In genomic region chr8:106893481-106894156, GRCm38 (mm10) we compare ENCODE assay signal across 8 mouse cellular contexts. TPM values are rescaled to one million over a fixed set of nuclear protein-coding genes. Genes with fewer than 3 reads are reported as not detected.
DNase-seq lines count a peak whose midpoint lies in the region; ATAC-seq and TF ChIP-seq lines count a peak whose summit lies in the region.

Gene Utp4 (plus strand): TSS chr8:106893636.

- H3K9me3 ChIP-seq in ES-E14 (ENCODE audit: control insufficient read depth, insufficient read depth, low read depth, low read length) = no peaks in the 10 kb centered on the region
- no peaks in the 10 kb centered on the region for H3K9me3 ChIP-seq in forebrain, embryonic 12.5 days
- H3K9me3 ChIP-seq in heart, embryonic 16.5 days (replicated peaks; ENCODE audit: control insufficient read depth, low read length) = no peaks in the 10 kb centered on the region
- H3K9me3 ChIP-seq in liver, postnatal 0 days (ENCODE audit: low read length) = no peaks in the 10 kb centered on the region
- no peaks in the 10 kb centered on the region for H3K9me3 ChIP-seq in neural tube, embryonic 13.5 days

- no peaks in the 10 kb centered on the region for H3K27me3 ChIP-seq in forebrain, embryonic 12.5 days
- no peaks in the 10 kb centered on the region for H3K27me3 ChIP-seq in heart, embryonic 16.5 days (ENCODE audit: control insufficient read depth, insufficient read depth, low read length)
- no peaks in the 10 kb centered on the region for H3K27me3 ChIP-seq in liver, postnatal 0 days (ENCODE audit: insufficient read depth, low read length)
- H3K27me3 ChIP-seq in neural tube, embryonic 13.5 days = no peaks in the 10 kb centered on the region

- peak within 1 kb of the TSS; percentile 75 for H3K4me2 ChIP-seq in forebrain, embryonic 12.5 days
- peak within 1 kb of the TSS; percentile 84 for H3K4me2 ChIP-seq in heart, embryonic 16.5 days (ENCODE audit: low read depth, low read length)
- H3K4me2 ChIP-seq in liver, postnatal 0 days (ENCODE audit: low read depth, low read length) = peak within 1 kb of the TSS; percentile 91
- H3K4me2 ChIP-seq in neural tube, embryonic 13.5 days = peak within 1 kb of the TSS; percentile 86

- WGBS in forebrain, embryonic 12.5 days = under 1% methylated on average over 63 of the region's 63 CpGs
- under 1% methylated on average over 63 of the region's 63 CpGs for whole genome bisulfite sequencing in heart, embryonic 16.5 days
- under 1% methylated on average over 59 of the region's 63 CpGs for WGBS in liver, postnatal 0 days (ENCODE audit: insufficient replicate concordance)
- WGBS in neural tube, embryonic 13.5 days = under 1% methylated on average over 59 of the region's 63 CpGs

- in situ Hi-C loops in ES-E14 (cut with MboI; ENCODE audit: low sequenced_read_pairs in 2 of 2, unreplicated experiment in 2 of 2) = loop anchor here in 1 of 2 experiments (25.0 kb wide), 1 partner anchor 181 kb away; no protein-coding TSS in a partner anchor

- TF ChIP-seq CTCF in liver, postnatal 0 days (IDR thresholded peaks at IDR 0.05; ENCODE audit: low read depth) = no peak

- H3K36me3 ChIP-seq in ES-E14 (ENCODE audit: control insufficient read depth, insufficient read depth, low read length, poor library complexity, severe bottlenecking) = peaks cover 27% of the 10 kb centered on the region
- H3K36me3 ChIP-seq in forebrain, embryonic 12.5 days (replicated peaks) = peaks cover 29% of the 10 kb centered on the region
- peaks cover 18% of the 10 kb centered on the region for H3K36me3 ChIP-seq in heart, embryonic 16.5 days (ENCODE audit: control insufficient read depth, insufficient read depth)
- H3K36me3 ChIP-seq in liver, postnatal 0 days (replicated peaks; ENCODE audit: insufficient read depth, low read length) = peaks cover 18% of the 10 kb centered on the region; the same call in 1 of the 2 replicates
- H3K36me3 ChIP-seq in neural tube, embryonic 13.5 days = peaks cover 32% of the 10 kb centered on the region

- peak; percentile 67 for DNase-seq in ES-E14 (ENCODE audit: low read depth, low spot score)
- peak; percentile 74 for DNase-seq in c-Kit-positive CD71-positive TER-119-positive erythroid progenitor cells, embryonic 14.5 days (ENCODE audit: low spot score)
- DNase-seq in kidney, postnatal 36 days = peak; percentile 86 to 95
- DNase-seq in liver, postnatal 0 days = peak; percentile 91
- peak; percentile 55 for DNase-seq in telencephalon, adult 2 months (ENCODE audit: low read depth, low spot score)

- peak; percentile 95 for ATAC-seq in forebrain, embryonic 12.5 days (ENCODE audit: low FRiP score)
- peak; percentile 94 for ATAC-seq in heart, embryonic 16.5 days (replicated peaks; ENCODE audit: extremely low read depth, insufficient read depth, low FRiP score)
- ATAC-seq in liver, postnatal 0 days = peak; percentile 97
- ATAC-seq in neural tube, embryonic 13.5 days (ENCODE audit: low read depth) = peak; percentile 96

- peak within 1 kb of the TSS; percentile 99 for H3K27ac ChIP-seq in ES-E14 (ENCODE audit: insufficient read depth, low read depth, low read length, poor library complexity, severe bottlenecking)
- H3K27ac ChIP-seq in forebrain, embryonic 12.5 days = peak within 1 kb of the TSS; percentile 97
- peak within 1 kb of the TSS; percentile 97 for H3K27ac ChIP-seq in heart, embryonic 16.5 days (ENCODE audit: low read length)
- H3K27ac ChIP-seq in liver, postnatal 0 days (ENCODE audit: low read depth) = peak within 1 kb of the TSS; percentile 97
- peak within 1 kb of the TSS; percentile 96 for H3K27ac ChIP-seq in neural tube, embryonic 13.5 days (replicated peaks)

- peaks cover 0 to 8% of the 10 kb centered on the region in 2 experiments; a peak in 2 of 4 replicates for H3K4me1 ChIP-seq in ES-E14 (ENCODE audit: control insufficient read depth in 2 of 2, insufficient read depth in 2 of 2, low read length in 2 of 2, poor library complexity in 1 of 2)
- peaks cover 25% of the 10 kb centered on the region for H3K4me1 ChIP-seq in forebrain, embryonic 12.5 days
- H3K4me1 ChIP-seq in heart, embryonic 16.5 days (ENCODE audit: control insufficient read depth, insufficient read depth, low read length) = peaks cover 33% of the 10 kb centered on the region
- peaks cover 19% of the 10 kb centered on the region for H3K4me1 ChIP-seq in liver, postnatal 0 days (ENCODE audit: insufficient read depth)
- H3K4me1 ChIP-seq in neural tube, embryonic 13.5 days (replicated peaks) = peaks cover 34% of the 10 kb centered on the region

- peak within 1 kb of the TSS; percentile 87 to 100 for H3K4me3 ChIP-seq in ES-E14 (ENCODE audit: insufficient read depth in 1 of 2, low read depth in 1 of 2, low read length in 2 of 2, poor library complexity in 1 of 2, severe bottlenecking in 1 of 2)
- H3K4me3 ChIP-seq in forebrain, embryonic 12.5 days (replicated peaks) = peak within 1 kb of the TSS; percentile 94
- peak within 1 kb of the TSS; percentile 91 for H3K4me3 ChIP-seq in heart, embryonic 16.5 days (ENCODE audit: low read length)
- peak within 1 kb of the TSS; percentile 94 for H3K4me3 ChIP-seq in liver, postnatal 0 days (ENCODE audit: low read depth, low read length)
- H3K4me3 ChIP-seq in neural tube, embryonic 13.5 days = peak within 1 kb of the TSS; percentile 95

- TF ChIP-seq EP300 in liver, postnatal 0 days (IDR thresholded peaks at IDR 0.05; ENCODE audit: low read depth) = no peak

- H3K9ac ChIP-seq in ES-E14 (ENCODE audit: insufficient read depth, low read depth, low read length, poor library complexity, severe bottlenecking) = peak within 1 kb of the TSS; percentile 100
- H3K9ac ChIP-seq in forebrain, embryonic 12.5 days = peak within 1 kb of the TSS; percentile 96
- H3K9ac ChIP-seq in heart, embryonic 16.5 days (ENCODE audit: low read length) = peak within 1 kb of the TSS; percentile 92
- H3K9ac ChIP-seq in liver, postnatal 0 days (replicated peaks) = peak within 1 kb of the TSS; percentile 98
- H3K9ac ChIP-seq in neural tube, embryonic 13.5 days = peak within 1 kb of the TSS; percentile 96

TF ChIP-seq in ES-E14, 5 proteins besides CTCF, POLR2A, EP300 and RAD21:
- TF ChIP-seq ZNF384 (IDR thresholded peaks at IDR 0.05; ENCODE audit: low read depth, low read length) (no peak), CHD2 (IDR thresholded peaks at IDR 0.05; ENCODE audit: low read depth, low read length) (peak; percentile 28; the same call in 1 of the 2 replicates), MAFK (IDR thresholded peaks at IDR 0.05; ENCODE audit: insufficient read depth, low read depth, low read length) (0 out of 2 replicates have a peak, but pooled peaks have one; percentile 52), HCFC1 (IDR thresholded peaks at IDR 0.05; ENCODE audit: borderline replicate concordance, insufficient read depth, low read length) (peak; percentile 63; the same call in 1 of the 2 replicates), ZC3H11A (IDR thresholded peaks at IDR 0.05; ENCODE audit: borderline replicate concordance, low read depth, low read length) (no peak)

RNA-seq across cellular contexts. Expression of gene Utp4, which starts in this region (rescaled TPM):
- total RNA-seq in ES-E14 (2012; rRNA removed) = 87.5 and 118 TPM in 2 replicates
- 59.4 and 59.6 TPM in 2 replicates for polyA plus RNA-seq in forebrain, embryonic 12.5 days (2016; fragmentation: Nextera tagmentation; extraction: Ambion mirVana)
- 42.5 and 48.1 TPM in 2 replicates for polyA plus RNA-seq in heart, embryonic 16.5 days (2015; fragmentation: Nextera tagmentation; extraction: Ambion mirVana)
- polyA plus RNA-seq in liver, postnatal 0 days (2015; fragmentation: Nextera tagmentation; extraction: Ambion mirVana) = 20.7 and 22.4 TPM in 2 replicates
- 42.2 and 46.9 TPM in 2 replicates for polyA plus RNA-seq in neural tube, embryonic 13.5 days (2015; fragmentation: Nextera tagmentation; extraction: Ambion mirVana)

Comparison
In these comparisons a context has a peak if more than half of its experiments do, and no peak if none do; other contexts are left out.
1. Peak in every context shown above with its lines: DNase-seq, ATAC-seq, H3K4me3 ChIP-seq and H3K27ac ChIP-seq.